ENCODE assay signal across 20 mouse cellular contexts in genomic region chr8:111580306-111580705, GRCm38 (mm10). TPM values are rescaled to one million over a fixed set of nuclear protein-coding genes. Genes with fewer than 3 reads are reported as not detected.
DNase-seq lines count a peak whose midpoint lies in the region; ATAC-seq and TF ChIP-seq lines count a peak whose summit lies in the region.
"Had no signal": no experiment of that assay in that cellular context is flagged by ENCODE, and none has a peak within 500 bp of the region (broad histone marks: within the 10 kb centered on the region; RNA-seq: fewer than 3 reads in every experiment).

No protein-coding gene starts in this region.

- DNase-seq in heart, adult 8-10 months (ENCODE audit: low spot score), result no peak
- DNase-seq in kidney, postnatal 14 days, result peak; percentile 21
- DNase-seq in kidney, adult 2 months, result no peak
- DNase-seq in stomach, postnatal 0 days (ENCODE audit: low spot score), result no peak
- DNase-seq: adrenal gland, adult 2 months; adrenal gland, postnatal 25 days; cerebellum, adult 18-20 months; cerebellum, adult 9-11 months; cerebellum, postnatal 36 days; gastrocnemius, postnatal 14 days; heart, postnatal 4 days had no signal

- H3K9ac ChIP-seq in heart, embryonic 13.5 days, result no peak overlapping the region
- no peak overlapping the region for H3K9ac ChIP-seq in stomach, embryonic 15.5 days
- H3K9ac ChIP-seq in stomach, postnatal 0 days (ENCODE audit: low read length), result no peak overlapping the region
- H3K9ac ChIP-seq: embryonic facial prominence, embryonic 13.5 days; forebrain, embryonic 12.5 days; hindbrain, embryonic 12.5 days had no signal

- no peak for TF ChIP-seq EP300 in stomach, postnatal 0 days (optimal IDR thresholded peaks at IDR 0.05)

- no peak for TF ChIP-seq CTCF in kidney, adult 2 months (conservative IDR thresholded peaks at IDR 0.05; ENCODE audit: insufficient read depth, insufficient read length, low read depth, low read length)
- no peak for TF ChIP-seq CTCF in stomach, postnatal 0 days (IDR thresholded peaks at IDR 0.05; ENCODE audit: low read depth)

- no peak overlapping the region for H3K4me2 ChIP-seq in heart, embryonic 13.5 days
- H3K4me2 ChIP-seq in stomach, embryonic 15.5 days, result no peak overlapping the region
- H3K4me2 ChIP-seq in stomach, postnatal 0 days (replicated peaks; ENCODE audit: low read depth), result no peak overlapping the region
- H3K4me2 ChIP-seq: embryonic facial prominence, embryonic 13.5 days; forebrain, embryonic 12.5 days; hindbrain, embryonic 12.5 days had no signal

- TF ChIP-seq POLR2A in kidney, adult 2 months (IDR thresholded peaks at IDR 0.05; ENCODE audit: low read depth, low read length), result no peak

- H3K27ac ChIP-seq in heart, embryonic 13.5 days (replicated peaks), result 0 out of 2 replicates have a peak overlapping the region, but pooled peaks have one; percentile 16
- H3K27ac ChIP-seq in kidney, adult 2 months (ENCODE audit: insufficient read depth, low read depth, low read length), result no peak overlapping the region
- H3K27ac ChIP-seq in stomach, embryonic 15.5 days, result peak overlapping the region; percentile 11; the same call in 1 of the 2 replicates
- no peak overlapping the region for H3K27ac ChIP-seq in stomach, postnatal 0 days (replicated peaks)
- H3K27ac ChIP-seq: embryonic facial prominence, embryonic 13.5 days; forebrain, embryonic 12.5 days; hindbrain, embryonic 12.5 days had no signal

- ATAC-seq in heart, embryonic 13.5 days (ENCODE audit: extremely low read depth, insufficient number of reproducible peaks, low FRiP score, low TSS enrichment), result no peak
- no peak for ATAC-seq in stomach, embryonic 15.5 days (ENCODE audit: insufficient read depth, low FRiP score, low read depth)
- ATAC-seq in stomach, postnatal 0 days (ENCODE audit: low FRiP score, low TSS enrichment), result no peak
- ATAC-seq: forebrain, embryonic 16.5 days; hindbrain, embryonic 16.5 days; inflammation-experienced regulatory T-cells, adult 6 months had no signal

- no peaks in the 10 kb centered on the region for H3K27me3 ChIP-seq in heart, embryonic 13.5 days (replicated peaks)
- H3K27me3 ChIP-seq in kidney, adult 2 months (replicated peaks; ENCODE audit: control insufficient read depth, insufficient read depth, low read length), result no peaks in the 10 kb centered on the region
- no peaks in the 10 kb centered on the region for H3K27me3 ChIP-seq in stomach, embryonic 15.5 days (replicated peaks)
- H3K27me3 ChIP-seq in stomach, postnatal 0 days (ENCODE audit: control insufficient read depth, insufficient read depth, low read length), result no peaks in the 10 kb centered on the region
- H3K27me3 ChIP-seq: embryonic facial prominence, embryonic 13.5 days; forebrain, embryonic 12.5 days; hindbrain, embryonic 12.5 days had no signal

- H3K9me3 ChIP-seq in heart, embryonic 13.5 days, result no peaks in the 10 kb centered on the region
- no peaks in the 10 kb centered on the region for H3K9me3 ChIP-seq in stomach, embryonic 15.5 days
- H3K9me3 ChIP-seq in stomach, postnatal 0 days (ENCODE audit: control insufficient read depth, low read length), result no peaks in the 10 kb centered on the region
- H3K9me3 ChIP-seq: embryonic facial prominence, embryonic 13.5 days; forebrain, embryonic 12.5 days; hindbrain, embryonic 12.5 days had no signal

- H3K36me3 ChIP-seq in heart, embryonic 13.5 days, result peaks cover 13% of the 10 kb centered on the region
- H3K36me3 ChIP-seq in kidney, adult 2 months (ENCODE audit: control insufficient read depth, insufficient read depth, low read length), result no peaks in the 10 kb centered on the region
- H3K36me3 ChIP-seq in stomach, embryonic 15.5 days, result no peaks in the 10 kb centered on the region
- no peaks in the 10 kb centered on the region for H3K36me3 ChIP-seq in stomach, postnatal 0 days (ENCODE audit: control insufficient read depth, insufficient read depth, low read length)

- 75% methylated on average over 3 of the region's 3 CpGs for WGBS in heart, embryonic 13.5 days
- 80% methylated on average over 3 of the region's 3 CpGs for WGBS in kidney, adult 2 months
- WGBS in stomach, embryonic 15.5 days, result 66% methylated on average over 3 of the region's 3 CpGs
- WGBS in stomach, postnatal 0 days, result 58% methylated on average over 3 of the region's 3 CpGs

- no peak overlapping the region for H3K4me3 ChIP-seq in heart, embryonic 13.5 days
- no peak overlapping the region for H3K4me3 ChIP-seq in kidney, adult 2 months (ENCODE audit: insufficient read depth, low read depth, low read length)
- H3K4me3 ChIP-seq in stomach, embryonic 15.5 days (replicated peaks), result no peak overlapping the region
- no peak overlapping the region for H3K4me3 ChIP-seq in stomach, postnatal 0 days (ENCODE audit: low read depth, low read length)
- H3K4me3 ChIP-seq: embryonic facial prominence, embryonic 13.5 days; forebrain, embryonic 12.5 days; hindbrain, embryonic 12.5 days had no signal

- H3K4me1 ChIP-seq in heart, embryonic 13.5 days, result peaks cover 30% of the 10 kb centered on the region
- H3K4me1 ChIP-seq in kidney, adult 2 months (ENCODE audit: control insufficient read depth, insufficient read depth, low read length), result no peaks in the 10 kb centered on the region; the same call in 1 of the 2 replicates
- H3K4me1 ChIP-seq in stomach, embryonic 15.5 days, result no peaks in the 10 kb centered on the region
- no peaks in the 10 kb centered on the region for H3K4me1 ChIP-seq in stomach, postnatal 0 days (replicated peaks; ENCODE audit: control insufficient read depth, insufficient read depth)

RNA-seq across cellular contexts. Expression of gene Znrf1, which starts 44.4 kb away (rescaled TPM):
- 19.7 and 20.1 TPM in 2 replicates for polyA plus RNA-seq in heart, embryonic 13.5 days (2015; fragmentation: Nextera tagmentation; extraction: Ambion mirVana)
- total RNA-seq in heart, adult 8-10 months (2022), result 10 to 100 TPM; 52.7 to 71.3 (median 59.2) TPM
- polyA plus RNA-seq in kidney, adult 2 months (2012; rRNA removed), result 38.5 and 39.7 TPM in 2 replicates
- 31.1 and 32.9 TPM in 2 replicates for polyA plus RNA-seq in stomach, embryonic 15.5 days (2015; fragmentation: Nextera tagmentation; extraction: Ambion mirVana)
- 14.8 and 19.2 TPM in 2 replicates for polyA plus RNA-seq in stomach, postnatal 0 days (2015; fragmentation: Nextera tagmentation; extraction: Ambion mirVana)

RNA-seq across cellular contexts. Expression of gene Ldhd, which starts 49.9 kb away (rescaled TPM):
- polyA plus RNA-seq in heart, embryonic 13.5 days (2015; fragmentation: Nextera tagmentation; extraction: Ambion mirVana), result 0.44 and 0.65 TPM in 2 replicates
- 10 to 100 TPM; 48.8 to 58.2 (median 54.8) TPM for total RNA-seq in heart, adult 8-10 months (2022)
- 336 and 441 TPM in 2 replicates for polyA plus RNA-seq in kidney, adult 2 months (2012; rRNA removed)
- 1.2 and 1.7 TPM in 2 replicates for polyA plus RNA-seq in stomach, embryonic 15.5 days (2015; fragmentation: Nextera tagmentation; extraction: Ambion mirVana)
- 5.3 and 5.6 TPM in 2 replicates for polyA plus RNA-seq in stomach, postnatal 0 days (2015; fragmentation: Nextera tagmentation; extraction: Ambion mirVana)
- total RNA-seq: granulocyte monocyte progenitor cell, adult 5-6 weeks had no signal

RNA-seq across cellular contexts. Expression of gene Wdr59, which starts 58.4 kb away (rescaled TPM):
- 3.6 and 4.3 TPM in 2 replicates for polyA plus RNA-seq in heart, embryonic 13.5 days (2015; fragmentation: Nextera tagmentation; extraction: Ambion mirVana)
- 1 to 10 TPM; 6.5 to 7.4 (median 7.0) TPM for total RNA-seq in heart, adult 8-10 months (2022)
- 6.9 and 7.4 TPM in 2 replicates for polyA plus RNA-seq in kidney, adult 2 months (2012; rRNA removed)
- polyA plus RNA-seq in stomach, embryonic 15.5 days (2015; fragmentation: Nextera tagmentation; extraction: Ambion mirVana), result 5.5 and 5.8 TPM in 2 replicates
- 2.0 and 2.2 TPM in 2 replicates for polyA plus RNA-seq in stomach, postnatal 0 days (2015; fragmentation: Nextera tagmentation; extraction: Ambion mirVana)

Comparison
In these comparisons a context has a peak if more than half of its experiments do, and no peak if none do; other contexts are left out.
1. H3K27ac ChIP-seq: peak in heart, embryonic 13.5 days (single experiment) and stomach, embryonic 15.5 days (single experiment); none in kidney, adult 2 months (single experiment) and stomach, postnatal 0 days (single experiment).
2. RNA of gene Ldhd, which starts 49.9 kb away (polyA plus RNA-seq): 336 to 441 TPM in kidney, adult 2 months; 5.3 to 5.6 TPM in stomach, postnatal 0 days, 1.2 to 1.7 TPM in stomach, embryonic 15.5 days and 0.44 to 0.65 TPM in heart, embryonic 13.5 days; every median in the first group is over 10 times any median in the second.